Mouse (Mus musculus): Measurements from ENCODE around the gene Zwilch.
A peak's percentile ranks its signal among the peaks of the same experiment; 100 is the strongest.
"Not testable (repeated sequence)": the region's sequence is repeated elsewhere in the genome, so short reads cannot be mapped to it uniquely, and the experiment has no call there.

Zwilch gene

GRCm38 (mm10) chr9:64172816-64173665, at the start of gene Zwilch, which contains the start of gene Rpl4:
TSS of gene Zwilch (minus strand) at chr9:64173104.
TSS of gene Rpl4 (plus strand) at chr9:64173375.
- DNase-seq: peak; percentile 91

GRCm38 (mm10) chr9:64222098-64222497, 49.2 kb upstream of the Zwilch start:
- DNase-seq: no peak

- no peak for DNase-seq
These were observed 48.6 kb upstream of the Zwilch start for GRCm38 (mm10) chr9:64221480-64221879.

GRCm38 (mm10) chr9:64220603-64221002, 47.7 kb upstream of the Zwilch start:
- no peak for DNase-seq

- no peak for DNase-seq
These were observed 47.0 kb upstream of the Zwilch start for GRCm38 (mm10) chr9:64219772-64220420.

- DNase-seq: no peak
These were observed 46.4 kb upstream of the Zwilch start for GRCm38 (mm10) chr9:64219305-64219704.

GRCm38 (mm10) chr9:64217887-64218286, 45.0 kb upstream of the Zwilch start:
- DNase-seq: no peak

GRCm38 (mm10) chr9:64216641-64217040, 43.7 kb upstream of the Zwilch start:
- no peak for DNase-seq

- no peak for DNase-seq
These were observed 43.2 kb upstream of the Zwilch start for GRCm38 (mm10) chr9:64216090-64216489.

- peak; percentile 17 for DNase-seq
These were observed 41.5 kb upstream of the Zwilch start for GRCm38 (mm10) chr9:64214452-64214851.

GRCm38 (mm10) chr9:64207509-64208084, 34.7 kb upstream of the Zwilch start:
- peak; percentile 19 for DNase-seq

GRCm38 (mm10) chr9:64202866-64203265, 30.0 kb upstream of the Zwilch start:
- no peak for DNase-seq

GRCm38 (mm10) chr9:64202331-64202730, 29.4 kb upstream of the Zwilch start:
- no peak for DNase-seq

- DNase-seq: peak; percentile 34
These were observed 27.0 kb upstream of the Zwilch start for GRCm38 (mm10) chr9:64199897-64200296.

GRCm38 (mm10) chr9:64198763-64199418, 26.0 kb upstream of the Zwilch start:
- DNase-seq: not testable (repeated sequence)

GRCm38 (mm10) chr9:64198068-64198762, 25.3 kb upstream of the Zwilch start:
- DNase-seq: no peak

- no peak for DNase-seq
These were observed 24.6 kb upstream of the Zwilch start for GRCm38 (mm10) chr9:64197524-64197923.

- peak; percentile 32 for DNase-seq
These were observed 22.6 kb upstream of the Zwilch start for GRCm38 (mm10) chr9:64195554-64195953.

GRCm38 (mm10) chr9:64193879-64194278, 21.0 kb upstream of the Zwilch start:
- no peak for DNase-seq

- no peak for DNase-seq
These were observed 11.4 kb upstream of the Zwilch start for GRCm38 (mm10) chr9:64184166-64184840.

GRCm38 (mm10) chr9:64183295-64183694, 10.4 kb upstream of the Zwilch start:
- not testable (repeated sequence) for DNase-seq

Data from kidney, postnatal 10 days (tissue).